Mouse (Mus musculus) kidney, postnatal 36 days (tissue): ENCODE measurements at regions not wholly inside any gene's neighbourhood (a gene's known extent, or its start where the extent isn't known, plus 50 kb on each side); places are given as distances from the start of the nearest gene placed in this dataset.

Experiments used
- DNase-seq, 2 experiments: peaks; one replicate each; pipeline ENCODE4 v3.0.0; 2021 to 2022; ENCODE audit warnings: mixed read lengths in 2 of 2

DNA sequence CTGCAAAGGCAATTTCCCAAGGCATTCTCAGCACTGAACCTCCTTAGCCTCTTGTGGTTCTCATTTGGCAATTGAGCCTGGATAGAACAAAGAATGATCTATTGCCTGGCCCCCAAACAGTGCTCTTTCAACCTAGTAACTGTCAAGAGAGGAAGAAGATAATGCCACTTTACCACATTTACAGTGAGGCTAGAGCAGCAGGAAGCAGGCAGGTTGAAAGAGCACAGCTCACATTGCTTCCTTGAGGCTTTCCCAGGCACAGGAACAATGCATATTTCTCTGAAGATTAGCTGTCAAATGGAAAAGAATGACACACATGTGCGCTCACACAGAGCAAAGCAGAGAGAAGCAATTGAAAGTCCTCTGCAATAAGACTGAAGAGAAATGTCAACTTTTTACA lies 1221.0 kb upstream of the Flrt2 start:
- peak; percentile 5 to 12 for DNase-seq

DNA sequence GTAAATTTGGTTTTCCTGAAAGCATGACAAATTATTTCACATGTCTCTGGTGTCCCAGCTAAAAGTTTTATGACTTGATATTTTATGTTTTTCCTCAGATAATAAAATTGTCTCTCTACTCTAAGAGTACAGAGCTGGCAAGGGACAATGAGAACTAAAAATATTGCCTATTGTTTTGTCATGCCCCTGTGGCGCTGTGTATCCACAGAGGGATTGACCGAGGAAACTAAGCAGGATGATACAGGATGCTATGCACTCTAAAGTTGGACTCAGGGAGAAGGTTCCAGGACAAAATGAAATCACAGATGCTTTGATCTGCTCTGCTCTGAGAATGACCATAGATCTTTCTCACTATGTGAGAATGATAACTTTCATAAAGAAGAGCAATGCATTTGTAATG lies 1203.3 kb upstream of the Flrt2 start:
- DNase-seq: no peak

DNA sequence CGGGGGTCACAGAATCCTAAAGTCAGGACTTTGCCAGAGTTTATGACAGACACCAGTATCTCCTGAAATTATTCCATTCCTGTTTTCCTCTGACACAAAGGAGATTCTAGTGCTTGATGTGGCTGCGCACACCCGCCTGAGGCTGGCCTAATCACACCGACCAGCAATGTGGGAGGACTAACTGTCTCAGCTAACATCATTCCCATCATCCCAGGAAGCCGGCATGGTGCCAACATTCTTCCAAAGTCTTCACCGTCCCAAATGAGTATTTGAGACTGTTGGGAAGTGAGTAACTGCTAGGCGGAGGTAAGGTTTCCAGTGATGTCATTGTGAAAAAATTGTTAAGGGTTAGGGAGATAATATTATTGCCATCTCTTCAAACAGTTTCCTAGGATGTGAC lies 1183.9 kb upstream of the Flrt2 start:
- peak in 1 of 2 experiments; percentile 2 for DNase-seq

DNA sequence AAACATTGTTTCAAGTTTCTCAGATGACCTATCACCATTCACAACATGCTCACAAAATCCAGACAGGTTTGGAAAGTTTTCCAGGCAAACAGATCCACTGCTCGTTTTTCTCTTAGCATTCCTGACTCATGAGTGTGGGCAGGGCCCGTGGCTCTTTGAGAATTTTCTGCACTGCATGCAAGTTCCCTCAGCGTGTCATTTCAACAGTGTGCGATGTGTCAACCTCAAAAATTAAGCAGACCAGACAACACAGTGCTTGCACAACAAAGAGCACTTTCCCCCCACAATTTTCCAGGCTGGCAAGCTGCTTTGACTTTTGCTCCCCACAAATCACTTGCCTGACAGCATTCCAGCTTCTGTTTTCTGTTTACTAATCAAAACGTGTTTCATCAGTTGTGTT lies 1182.2 kb upstream of the Flrt2 start:
- peak; percentile 4 to 19 for DNase-seq

DNA sequence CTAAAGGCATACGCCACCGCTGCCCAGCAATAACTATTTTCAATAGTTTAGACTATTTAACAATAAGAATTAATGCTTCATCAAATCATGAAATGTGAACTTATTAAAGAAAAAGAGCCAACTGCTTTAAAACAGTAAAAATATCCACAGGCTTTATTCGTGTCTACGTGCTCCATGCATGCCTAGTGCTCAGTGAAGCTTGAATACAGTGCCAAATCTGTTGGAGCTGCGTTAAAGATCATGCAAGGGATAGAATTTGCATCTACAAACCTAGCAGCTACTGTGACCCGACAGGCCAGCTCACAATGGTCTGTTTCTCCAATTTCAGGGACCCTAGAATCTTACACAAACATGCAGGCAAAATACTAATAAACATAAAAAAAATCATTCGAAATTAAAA lies 1147.3 kb upstream of the Flrt2 start:
- DNase-seq: peak in 1 of 2 experiments; percentile 1

DNA sequence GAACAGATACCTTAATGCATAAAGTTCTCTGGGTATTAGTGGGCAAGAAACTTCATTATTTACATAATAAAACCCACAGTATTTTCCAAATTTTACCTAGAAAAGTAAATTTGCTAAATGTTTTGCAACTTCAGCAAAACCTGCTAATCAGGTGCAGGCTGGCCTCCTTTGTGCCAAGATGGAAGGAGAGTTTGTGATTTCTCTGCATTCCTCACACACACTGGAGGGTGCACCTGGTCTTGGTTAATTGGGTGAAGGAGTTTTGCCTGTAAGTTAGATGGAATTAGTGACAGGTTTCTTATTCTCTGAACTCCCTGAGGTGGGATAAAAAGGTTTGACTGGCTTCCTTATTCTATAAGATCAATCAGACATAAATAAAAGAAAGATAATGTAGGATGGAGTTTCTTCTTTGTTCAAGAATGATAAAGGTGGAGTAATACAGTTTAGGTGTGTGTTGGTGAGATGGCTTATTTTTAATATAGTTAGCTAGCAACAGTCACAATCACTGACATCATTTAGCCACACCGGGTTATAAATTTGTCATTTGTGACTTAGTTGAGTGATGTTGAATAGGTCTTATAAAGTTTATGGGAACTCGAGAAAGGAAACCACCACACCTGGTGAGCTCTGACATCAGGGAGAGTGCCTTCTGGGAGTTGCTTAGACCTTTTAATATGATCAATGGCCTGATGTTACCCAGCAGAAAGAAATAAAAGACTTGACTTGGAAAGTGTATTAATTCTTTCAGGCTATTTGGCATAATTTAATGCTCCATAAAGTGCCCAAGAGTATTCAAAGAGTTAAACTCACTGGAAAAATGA lies 1131.4 kb upstream of the Flrt2 start:
- no peak for DNase-seq

DNA sequence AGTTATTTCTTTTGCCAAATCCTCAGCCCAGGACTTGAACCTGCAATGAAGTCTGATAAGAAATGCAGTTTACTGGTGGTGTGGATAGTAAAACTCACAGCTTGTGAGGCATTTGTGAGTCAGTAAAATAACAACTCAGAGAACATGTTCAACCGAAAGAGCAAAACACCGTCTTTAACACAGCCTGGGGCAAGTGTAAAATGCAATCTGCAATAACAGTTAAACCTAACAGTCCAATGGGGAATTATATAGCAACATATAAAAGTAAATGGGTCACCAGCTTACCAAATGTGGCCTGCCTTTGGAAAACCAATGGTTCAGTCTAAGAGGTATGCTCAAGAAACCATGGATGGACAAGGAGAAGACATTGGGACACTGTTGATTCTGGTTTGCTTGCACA lies 1117.0 kb upstream of the Flrt2 start:
- DNase-seq: no peak

DNA sequence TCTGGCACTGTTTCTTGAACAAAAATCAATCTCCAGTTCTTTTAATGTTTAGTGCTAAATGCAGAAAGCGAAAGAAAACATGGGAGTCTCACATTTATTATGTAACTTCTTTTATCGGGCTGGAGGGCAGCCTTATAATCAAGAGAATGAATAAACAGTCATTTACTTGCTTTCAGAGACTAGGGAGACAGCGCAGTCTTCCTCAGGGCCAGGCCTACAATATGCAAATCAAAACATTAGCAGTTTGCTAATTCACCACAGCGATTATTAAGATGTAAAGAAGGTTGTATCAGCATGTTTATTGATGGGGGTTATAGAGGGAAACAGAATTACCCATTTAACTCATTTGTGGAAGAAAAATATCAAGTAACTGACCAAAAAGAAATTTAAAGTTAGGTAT lies 1111.7 kb upstream of the Flrt2 start:
- DNase-seq: no peak

DNA sequence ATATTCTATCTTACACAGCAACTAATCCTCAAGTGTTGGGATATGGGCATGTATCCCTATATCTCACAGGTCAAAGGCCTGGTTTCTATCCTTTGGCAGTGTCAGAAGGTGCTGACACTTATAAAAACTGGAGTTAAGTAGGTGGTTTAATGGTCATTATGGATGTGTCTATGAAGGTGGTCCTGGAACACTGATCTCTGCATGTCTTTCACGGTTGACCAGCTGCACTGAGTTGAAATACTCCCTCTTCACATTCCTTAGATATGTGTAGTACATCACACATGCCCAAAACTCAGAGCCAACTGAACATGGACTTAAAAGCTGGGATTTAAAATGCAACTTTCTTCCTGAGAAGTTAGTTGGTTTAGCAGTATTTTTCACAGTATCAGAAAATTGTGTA lies 1107.7 kb upstream of the Flrt2 start:
- DNase-seq: no peak

DNA sequence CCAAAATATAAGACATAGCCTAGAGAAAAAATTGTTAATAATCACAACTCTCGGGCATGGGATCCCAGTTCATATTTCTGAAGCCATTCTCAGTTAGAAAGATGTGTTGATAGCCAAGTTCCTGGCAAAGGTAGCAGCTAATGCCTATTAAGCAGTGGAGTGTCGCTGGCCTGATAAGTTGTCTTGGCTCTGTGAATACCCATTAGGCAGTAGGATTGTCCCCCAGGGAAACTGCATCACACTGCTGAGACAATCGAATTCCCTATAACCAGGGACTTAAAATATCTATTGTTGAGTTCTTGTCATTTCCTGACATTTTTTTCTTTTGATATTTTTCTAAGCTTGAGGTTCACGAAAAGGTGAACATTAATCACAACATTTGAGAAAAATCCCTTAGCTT lies 1105.0 kb upstream of the Flrt2 start:
- DNase-seq: no peak

DNA sequence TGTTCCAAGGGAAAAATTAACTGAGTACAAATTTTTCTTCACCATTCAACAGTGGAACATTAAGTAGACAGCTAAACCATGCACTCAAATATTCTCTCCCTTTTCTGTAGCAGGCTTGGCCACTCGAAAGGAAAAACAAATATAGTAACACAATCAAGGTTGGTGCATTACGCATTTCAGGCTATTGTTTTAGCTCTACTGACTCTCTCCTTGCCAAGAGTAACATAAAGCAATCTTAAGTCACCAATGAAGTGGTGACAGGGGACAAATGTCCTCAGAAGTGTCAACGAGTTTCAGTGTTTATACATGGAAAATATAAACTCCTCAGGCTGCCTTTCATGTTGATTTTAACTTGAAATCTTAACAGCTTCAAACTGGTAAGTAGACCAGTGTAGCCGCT lies 1103.4 kb upstream of the Flrt2 start:
- DNase-seq: no peak

DNA sequence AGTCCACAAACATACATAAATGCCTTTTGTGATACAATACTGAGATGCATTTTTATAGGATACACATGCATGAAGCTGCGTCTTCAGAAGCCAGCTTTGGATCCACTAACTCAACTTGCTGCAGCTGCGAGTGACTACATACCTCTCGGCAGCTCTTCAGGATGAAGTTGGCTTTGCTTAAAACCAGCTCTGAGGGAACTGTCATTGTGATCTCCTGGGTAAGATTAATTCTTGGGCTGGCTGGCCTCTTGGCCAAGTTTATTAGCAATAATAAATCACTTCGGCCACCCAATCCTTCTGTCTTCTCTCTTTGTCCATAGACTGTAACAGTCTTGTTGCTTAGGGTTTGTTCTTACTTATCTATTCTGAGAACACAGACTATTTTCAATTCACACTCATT lies 1103.0 kb upstream of the Flrt2 start:
- DNase-seq: no peak

DNA sequence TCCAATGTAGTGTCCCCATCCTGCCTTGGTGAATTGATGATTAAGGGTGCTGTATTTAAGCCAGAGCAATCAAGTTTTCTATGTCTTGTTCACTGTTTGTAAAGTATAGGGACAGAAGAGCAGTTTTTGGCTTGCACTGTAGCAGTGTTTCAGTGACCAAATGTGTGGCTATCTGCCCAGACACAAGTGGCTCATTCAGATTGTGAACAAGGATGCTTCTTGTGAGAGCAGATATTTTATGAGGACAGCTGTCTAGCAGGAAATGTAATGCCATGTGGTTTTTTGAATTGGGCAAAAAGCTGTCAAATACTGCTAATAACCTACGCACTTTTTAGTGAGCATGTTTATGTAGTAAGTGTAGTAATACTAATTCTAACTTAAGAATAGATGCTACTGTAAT lies 1086.5 kb upstream of the Flrt2 start:
- DNase-seq: no peak

DNA sequence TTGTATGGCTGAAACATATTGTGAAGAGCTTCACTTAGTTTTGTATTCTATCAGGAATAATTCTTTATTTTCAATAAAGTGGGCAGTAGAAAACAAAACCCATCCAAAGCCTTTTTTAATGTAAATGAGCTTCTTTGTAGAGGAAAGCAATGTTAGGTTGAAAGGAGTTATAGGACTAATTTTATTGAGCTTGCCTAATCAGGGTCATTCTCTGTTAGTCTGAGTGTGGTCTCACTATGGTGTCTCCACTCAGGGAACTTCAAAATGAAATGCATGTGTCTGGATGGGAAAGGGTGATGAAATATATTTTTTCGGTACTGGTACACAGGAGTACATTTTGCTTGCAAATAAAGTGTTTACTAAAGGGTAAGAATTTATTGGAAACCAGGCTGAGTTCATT lies 1055.5 kb upstream of the Flrt2 start:
- DNase-seq: no peak

DNA sequence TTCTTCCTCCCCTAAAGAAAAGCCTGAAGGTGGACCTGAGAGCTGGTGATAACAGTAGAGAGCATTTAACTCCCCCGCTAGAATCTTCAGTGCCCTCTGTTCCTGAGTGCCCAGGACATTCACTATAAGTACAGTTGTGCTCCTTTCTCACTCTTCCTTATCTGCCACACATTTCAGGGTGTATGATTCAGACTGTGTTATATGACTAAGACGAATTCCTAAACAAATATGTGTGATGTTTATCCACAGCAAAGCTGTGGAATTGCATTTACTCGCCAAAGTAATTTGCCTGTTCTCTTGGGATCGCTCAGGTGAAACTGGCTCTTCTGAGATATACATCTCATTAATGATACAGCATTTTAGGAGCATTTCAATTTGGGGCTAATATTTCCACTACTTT lies 1051.9 kb upstream of the Flrt2 start:
- no peak for DNase-seq

DNA sequence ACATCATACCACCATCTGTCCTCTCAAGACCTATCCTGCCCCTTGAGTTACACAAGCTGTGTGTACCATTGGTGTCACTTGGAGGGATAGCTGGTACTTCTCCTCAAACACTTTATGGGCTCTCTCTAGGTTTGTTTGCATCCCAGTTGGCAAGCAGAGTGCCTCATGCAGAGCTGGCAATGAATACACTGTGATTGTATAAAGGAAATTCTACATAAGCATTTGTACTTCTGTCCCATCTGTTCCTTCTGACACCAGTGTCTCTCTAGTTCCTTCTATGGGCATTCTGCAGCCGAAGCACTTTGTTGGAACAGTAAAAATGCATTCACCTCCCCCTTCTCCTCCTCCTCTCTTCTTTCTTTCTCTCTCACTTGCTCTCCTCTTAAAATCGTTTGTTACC lies 1046.7 kb upstream of the Flrt2 start:
- DNase-seq: no peak

DNA sequence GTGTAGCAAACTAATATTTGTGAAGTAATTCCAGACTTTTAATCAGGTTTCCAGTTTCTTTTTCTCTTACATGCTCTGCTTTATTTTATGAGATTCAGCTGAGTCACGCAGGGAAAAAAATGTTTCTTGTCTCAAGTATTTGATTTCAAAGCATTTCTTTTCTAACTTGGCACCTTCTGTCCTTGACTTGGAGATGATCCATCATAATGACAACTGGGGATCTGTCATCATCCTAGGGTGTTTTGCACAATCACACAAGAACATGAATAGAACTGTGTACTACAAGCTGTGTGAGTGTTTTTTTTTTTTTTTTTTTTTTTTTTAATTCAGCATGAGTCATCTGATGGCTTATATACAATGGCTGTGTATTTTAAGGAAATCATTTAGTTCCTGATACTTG lies 1022.0 kb upstream of the Flrt2 start:
- no peak for DNase-seq

DNA sequence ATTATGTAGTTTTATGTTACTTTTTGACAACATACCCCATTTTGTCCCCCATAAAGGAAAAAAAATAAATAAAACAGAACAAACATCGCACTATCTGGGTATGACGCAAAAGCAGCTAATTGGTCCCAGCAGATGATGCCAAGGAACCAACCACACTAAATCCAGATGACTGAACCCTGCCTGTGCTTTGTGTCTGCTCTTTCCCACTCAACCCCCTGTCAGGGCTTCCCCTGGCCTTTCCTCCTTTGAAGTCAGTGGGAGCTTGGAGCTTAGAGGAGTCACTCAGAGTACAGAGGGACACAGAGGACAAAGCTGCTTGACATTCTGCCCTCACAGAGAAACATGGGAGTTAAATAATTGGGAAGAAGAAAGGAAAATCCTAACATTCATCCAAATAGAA lies 1017.1 kb upstream of the Flrt2 start:
- DNase-seq: no peak

DNA sequence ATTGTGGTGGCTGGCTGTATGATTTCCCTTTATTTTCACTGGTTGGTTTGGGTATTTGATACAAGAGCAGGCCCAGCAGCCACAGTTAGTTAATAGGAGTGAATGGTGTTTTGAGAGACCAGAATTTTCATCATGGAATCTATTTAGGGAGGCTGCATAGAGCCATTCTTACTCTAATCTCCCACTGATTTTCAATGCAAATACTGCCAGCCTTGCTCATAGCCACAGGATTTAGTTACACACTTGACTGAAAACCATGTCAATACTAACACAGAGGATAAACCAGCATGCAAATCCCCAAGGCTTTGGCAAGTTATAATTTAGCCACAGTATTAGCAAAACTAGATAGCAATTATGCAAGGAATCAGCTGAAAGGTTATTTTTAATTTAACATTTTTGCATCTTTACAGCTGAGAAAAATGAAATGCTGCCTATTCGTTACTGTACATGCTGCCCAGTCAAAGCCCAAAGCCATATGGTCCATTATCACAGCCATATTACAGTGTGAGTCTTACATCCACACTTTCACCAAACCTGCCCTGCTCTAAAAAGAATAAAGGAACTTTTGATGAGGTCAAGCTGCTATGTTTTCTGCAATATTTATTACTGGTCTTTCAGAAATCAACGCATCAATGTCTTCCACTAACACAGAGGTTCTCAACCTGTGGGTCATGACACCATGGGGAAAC lies 1000.5 kb upstream of the Flrt2 start:
- DNase-seq: no peak

DNA sequence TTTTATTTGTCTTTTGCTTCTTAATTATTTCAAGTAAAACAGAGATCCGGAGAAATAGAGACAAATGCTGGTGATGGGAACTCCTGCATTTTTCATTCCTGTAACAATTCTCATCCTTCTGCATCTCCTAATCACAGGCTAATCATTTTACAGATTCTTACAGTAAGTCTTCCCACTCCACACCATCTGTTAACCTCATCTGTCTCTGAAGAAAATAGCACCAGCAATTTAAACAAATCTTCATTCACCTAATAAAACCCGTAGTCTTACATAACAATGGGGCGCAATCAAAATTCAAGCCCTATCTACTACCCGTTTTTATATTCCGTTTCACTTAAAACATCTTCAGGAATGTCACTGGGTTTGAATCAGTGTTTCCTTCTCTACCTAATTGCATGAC lies 960.6 kb upstream of the Flrt2 start:
- DNase-seq: no peak

DNA sequence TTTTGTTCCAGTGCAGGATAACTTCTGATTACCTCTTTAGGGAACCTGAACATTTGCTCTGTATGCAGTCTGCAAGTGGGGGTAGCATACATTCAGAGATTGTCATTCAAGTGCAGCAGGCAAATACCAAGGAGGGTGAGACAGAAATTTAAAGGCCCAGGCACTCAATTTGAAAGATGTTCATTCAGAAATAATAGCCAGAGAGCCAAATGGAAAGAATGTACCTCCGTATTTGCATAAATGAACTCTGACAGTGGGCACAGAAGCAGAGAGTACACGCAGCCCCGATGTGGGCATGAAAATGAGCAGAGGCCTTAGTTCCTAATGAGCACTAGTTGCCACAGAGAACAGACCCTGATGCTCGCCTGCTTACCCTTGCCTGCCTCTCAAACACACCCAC lies 958.8 kb upstream of the Flrt2 start:
- no peak for DNase-seq

DNA sequence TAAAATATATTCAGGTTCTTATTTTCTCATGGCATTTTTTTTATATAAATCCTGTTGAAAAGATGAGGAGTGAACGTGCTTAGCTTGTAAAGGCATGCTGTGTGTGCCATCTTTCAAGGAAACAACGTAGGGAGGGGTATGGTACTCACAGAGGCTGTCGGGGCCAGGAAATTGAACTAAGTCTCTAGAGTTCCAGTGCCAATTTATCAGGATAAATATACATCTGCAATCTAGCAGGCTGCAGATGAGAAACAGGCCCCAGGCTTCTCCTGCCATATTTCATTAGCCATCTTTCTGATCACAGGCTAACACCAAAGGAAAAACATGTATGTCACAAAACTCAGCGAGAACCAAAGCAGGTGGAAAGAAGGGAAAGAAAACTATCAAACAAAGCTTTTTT lies 954.8 kb upstream of the Flrt2 start:
- no peak for DNase-seq

DNA sequence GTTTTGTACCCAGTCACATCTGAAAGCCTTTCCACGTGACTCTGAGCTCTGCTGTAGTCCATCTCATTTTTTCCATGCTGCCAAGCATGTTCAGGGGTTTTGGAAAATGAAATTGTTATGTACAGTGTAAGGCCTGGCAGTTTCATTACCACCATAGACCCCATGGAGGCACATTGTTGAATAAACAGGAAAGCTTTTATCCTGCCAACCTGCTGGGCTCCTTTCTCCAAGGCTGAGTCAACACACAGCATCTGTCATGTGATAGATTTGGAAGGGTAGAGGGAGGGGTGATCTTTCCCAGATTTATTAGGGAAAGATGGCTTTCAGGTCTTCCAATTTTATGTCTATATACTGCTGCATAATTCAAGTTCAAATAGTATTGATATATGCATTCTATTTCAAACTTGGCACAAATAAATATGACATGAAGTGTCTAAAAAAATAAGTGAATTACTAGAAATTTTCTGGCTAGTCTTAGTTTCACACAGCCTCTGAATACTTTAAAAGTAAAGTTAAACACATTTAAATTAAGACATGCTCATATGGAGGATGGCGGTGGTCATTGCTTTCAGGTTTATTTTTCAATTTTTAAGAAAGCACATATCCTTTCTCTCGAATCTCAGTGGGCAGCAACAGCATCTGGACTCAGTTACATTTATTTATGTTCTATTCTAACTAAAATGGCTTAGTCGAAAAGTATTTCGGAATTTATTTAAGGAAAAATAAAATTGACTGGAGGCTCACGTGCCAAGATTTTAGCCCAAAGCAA lies 942.1 kb upstream of the Flrt2 start:
- DNase-seq: no peak

DNA sequence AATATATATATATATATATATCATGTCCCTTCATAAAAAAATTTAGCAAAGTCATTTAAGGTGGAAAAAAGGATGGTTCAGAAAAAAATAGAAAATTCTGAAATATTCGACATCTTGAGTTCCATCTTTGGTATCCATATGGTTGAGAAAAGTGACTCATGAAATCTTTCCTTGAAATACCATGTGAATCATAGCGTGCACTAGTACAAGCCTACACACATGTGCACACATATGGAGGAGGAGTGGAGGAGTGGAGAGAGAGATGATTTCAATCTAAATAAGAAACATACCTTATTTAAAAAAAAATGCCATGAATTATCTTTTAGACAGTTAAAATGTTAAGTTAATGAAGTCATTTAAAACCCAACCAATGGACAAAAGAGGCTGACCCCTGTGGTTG lies 936.3 kb upstream of the Flrt2 start:
- no peak for DNase-seq
